Mouse (Mus musculus): Measurements from ENCODE around the gene Tcf23. TPM values are rescaled to one million over a fixed set of nuclear protein-coding genes. Genes with fewer than 3 reads are reported as not detected.

Gene Tcf23
- total RNA-seq, 2 experiments from 2014 or later = 0.07 to 0.21 TPM

DNA sequence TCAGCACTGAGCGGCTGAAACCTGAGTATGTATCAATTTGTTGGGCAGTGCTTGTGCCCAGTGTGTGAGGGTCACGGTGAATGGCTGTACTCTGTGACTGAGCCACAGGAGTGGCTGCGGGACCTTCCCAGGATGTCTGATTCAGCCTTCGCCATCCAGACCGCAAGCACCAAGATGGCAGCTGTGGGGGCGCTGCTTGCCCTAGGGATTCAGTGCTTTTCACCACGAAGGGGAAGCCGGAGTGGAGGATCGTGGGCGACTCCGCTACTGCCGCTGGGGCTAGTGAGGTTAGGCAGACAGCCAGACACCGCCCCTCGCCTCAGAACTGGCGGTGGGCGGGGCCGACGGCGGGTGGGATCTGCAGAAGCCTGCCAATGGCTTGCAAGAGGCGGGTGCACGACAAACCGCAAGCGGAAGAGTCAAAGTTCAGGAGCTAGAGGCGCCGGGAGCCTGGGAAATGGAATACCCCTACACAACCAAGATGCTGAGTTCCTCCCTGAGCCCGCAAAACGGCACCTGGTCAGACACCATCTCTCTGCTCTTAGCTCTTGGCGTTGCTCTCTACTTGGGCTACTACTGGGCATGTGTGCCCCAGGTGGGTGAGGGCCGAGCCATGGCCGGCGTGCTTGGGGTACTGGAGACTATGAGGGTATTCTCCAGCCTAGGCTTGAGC, 18.7 kb upstream of the Tcf23 start:
- DNase-seq (ENCODE audit: low spot score) = peak; percentile 90

DNA sequence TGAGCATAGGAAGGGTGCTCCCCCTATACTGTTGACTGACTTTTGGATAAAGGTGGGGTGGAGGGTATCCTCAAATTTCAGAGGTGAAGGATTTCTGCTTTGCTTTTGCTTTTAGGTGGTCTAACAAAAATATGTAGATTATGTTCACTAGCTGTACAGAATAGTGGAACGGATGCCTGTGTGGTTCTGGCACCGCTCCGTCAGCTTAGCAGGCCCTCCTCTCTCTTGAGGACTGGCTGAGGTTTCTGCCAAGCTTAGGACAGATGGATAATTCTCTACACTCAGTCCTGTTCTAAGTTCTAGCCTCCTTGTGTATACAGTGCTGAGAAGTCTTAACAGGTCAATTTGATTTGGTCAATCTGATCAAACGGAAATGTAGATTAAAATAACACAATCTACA, 18.0 kb upstream of the Tcf23 start:
- DNase-seq (ENCODE audit: low spot score) = no peak

DNA sequence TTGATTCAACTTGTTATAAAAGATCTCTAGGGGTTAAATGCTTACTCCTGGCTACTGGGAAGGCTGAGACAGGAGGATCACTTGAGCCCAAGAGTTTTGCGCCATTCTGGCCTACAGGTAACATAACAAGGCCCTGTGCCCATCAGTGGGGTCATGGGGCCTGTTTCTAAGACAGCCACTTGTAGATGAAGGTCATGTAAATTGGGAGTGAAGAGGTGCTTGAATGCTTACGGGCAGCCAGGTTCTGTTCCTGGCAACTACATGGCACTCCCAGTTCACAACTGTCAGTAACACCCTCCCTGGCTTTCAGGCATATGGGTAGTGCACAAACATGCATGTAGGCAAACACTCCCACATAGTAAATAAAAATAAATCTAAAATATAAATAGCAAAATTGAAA, 17.5 kb upstream of the Tcf23 start:
- no peak for DNase-seq (ENCODE audit: low spot score)

DNA sequence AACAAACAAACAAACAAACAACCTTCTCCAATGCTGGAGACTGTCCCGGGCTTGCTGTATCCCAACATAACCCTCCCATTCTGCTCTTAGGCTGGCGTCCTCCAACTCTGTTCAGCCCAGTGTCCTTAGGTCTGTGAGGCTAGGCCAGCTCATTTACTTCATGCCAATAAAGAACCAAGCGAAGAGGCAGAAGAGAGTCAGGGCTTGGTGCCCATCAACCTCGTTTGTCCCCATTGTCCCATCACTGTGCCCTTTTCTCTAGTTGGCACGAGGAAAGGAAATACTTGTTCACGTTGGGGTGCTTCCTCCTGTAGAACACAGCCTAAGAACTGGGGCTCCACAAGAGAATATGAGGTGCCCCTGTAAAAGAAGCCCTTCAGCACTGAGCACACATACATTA, 16.8 kb upstream of the Tcf23 start:
- DNase-seq (ENCODE audit: low spot score) = no peak

DNA sequence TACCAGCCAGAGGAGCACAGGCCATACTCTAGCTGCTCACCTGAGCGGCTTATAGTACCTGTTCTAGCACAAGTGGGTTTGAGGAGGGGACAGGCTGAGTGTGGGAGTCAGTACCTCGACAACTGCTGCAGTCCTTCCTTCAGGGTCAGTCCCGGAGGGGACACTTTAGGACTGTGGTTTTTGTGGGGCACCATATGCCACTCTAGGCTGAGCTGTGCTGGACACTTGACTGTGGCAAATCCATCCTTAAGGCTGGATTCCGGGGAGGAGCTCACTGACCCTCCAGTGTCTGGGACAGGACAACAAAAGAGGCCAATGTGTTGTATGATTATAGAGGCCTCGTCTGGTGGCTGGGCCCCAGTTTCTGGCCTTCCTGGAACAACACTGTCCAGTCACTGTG, 15.9 kb upstream of the Tcf23 start:
- DNase-seq (ENCODE audit: low spot score) = no peak

DNA sequence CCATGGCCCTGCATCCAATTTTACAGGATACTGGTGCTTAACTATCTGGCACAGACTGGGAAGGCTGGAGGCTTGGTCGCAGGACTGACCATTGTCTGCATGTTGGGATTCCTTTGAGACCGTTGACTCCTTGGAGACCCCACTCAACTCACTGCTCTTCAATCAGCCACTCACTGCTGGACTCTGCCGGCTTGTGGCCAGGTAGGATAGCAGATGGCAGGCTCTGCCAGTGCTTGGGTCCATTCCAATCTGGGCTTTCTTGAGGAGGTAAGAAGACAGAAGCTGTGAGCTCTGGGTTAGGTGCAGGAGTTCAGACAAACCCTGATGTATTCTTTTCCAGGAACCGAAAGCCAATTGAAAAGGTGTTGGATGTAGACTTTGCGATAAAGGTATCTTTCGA, 14.4 kb upstream of the Tcf23 start:
- no peak for DNase-seq (ENCODE audit: low spot score)

DNA sequence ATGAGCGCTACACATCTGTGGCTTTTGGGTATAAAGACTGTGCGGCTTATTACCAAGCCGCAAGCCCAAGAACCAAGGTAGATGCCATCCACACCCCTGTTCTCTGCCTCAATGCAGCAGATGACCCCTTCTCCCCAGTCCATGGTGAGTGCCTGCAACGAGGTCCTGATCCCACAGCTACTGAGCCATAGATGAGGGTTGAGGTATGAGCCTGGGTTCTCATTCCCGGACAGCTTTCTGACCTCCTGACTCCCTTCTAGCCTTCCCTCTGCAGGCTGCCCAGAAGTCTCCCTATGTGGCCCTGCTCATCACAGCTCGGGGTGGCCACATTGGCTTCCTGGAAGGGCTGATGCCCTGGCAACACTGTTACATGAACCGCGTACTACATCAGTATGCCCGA, 13.9 kb upstream of the Tcf23 start:
- no peak for DNase-seq (ENCODE audit: low spot score)

DNA sequence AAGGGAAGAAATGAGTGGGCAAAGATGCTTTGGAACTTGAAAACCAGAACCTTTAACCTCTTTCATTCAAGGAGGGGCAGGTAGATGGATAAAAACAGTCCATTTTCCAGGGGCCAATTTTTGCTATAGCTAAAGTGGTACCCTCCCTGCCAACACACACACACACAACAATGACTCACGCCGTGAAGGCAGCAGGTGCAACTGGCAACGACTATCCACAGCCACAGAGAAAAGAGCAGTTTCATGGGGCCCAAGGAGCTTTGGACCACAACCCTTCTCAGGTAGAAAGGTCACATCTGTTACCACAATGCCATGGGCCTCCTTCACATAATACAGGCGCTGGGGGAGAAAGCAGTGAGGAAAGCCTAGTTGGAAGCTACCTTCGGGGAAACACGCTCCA, 12.7 kb upstream of the Tcf23 start:
- DNase-seq (ENCODE audit: low spot score) = no peak

DNA sequence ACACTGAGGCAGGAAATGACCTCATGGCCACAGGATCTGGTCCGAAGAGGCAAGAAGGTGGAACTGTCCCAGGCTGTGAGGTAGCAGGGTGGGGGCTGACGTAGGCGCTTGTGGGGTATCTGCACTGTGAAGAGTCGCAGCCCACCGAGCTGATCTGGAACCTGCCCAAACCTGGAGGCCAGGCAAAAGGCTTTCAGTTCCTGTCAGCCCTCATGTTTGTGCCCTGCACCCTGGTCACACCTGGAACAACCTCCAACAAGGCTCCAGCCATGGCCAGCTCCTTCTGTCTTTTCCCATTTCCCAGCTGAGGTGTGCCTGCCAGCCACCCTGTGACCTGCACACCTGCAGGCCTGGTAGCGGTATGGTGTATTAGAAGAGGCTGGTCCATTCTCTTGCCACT, 10.6 kb upstream of the Tcf23 start:
- DNase-seq (ENCODE audit: low spot score) = no peak

DNA sequence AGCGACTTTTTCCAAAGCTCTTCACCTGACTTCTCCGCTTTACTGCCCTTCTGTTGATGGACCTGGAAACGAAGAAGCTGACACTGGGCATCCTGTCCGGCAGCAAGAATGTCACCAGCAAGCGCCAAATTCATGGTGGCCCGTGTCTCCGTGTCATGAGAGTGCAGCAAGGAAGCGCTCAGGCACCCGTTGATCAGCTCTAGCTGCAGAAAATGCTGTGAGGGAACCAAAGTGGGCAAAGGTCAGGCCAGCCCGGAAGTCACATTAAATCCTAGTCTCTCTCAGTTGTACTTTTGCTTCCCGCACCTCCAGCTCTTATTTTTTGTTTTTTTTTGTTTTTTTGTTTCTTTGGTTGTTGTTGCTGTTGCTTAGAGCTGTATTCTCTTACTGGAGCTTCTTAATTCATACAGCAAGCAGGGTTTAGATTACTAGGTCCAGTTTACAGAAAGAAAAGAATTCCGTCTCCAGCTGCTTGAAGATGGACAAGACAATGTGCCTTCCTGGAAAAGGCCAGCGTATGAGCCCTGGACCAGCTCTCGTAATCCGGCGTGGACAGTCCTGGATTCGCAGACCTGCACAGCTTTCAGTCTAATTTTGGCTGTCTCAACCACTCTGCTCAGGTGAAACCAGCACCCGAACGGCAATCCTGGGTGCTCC, 9.1 kb upstream of the Tcf23 start:
- DNase-seq (ENCODE audit: low spot score) = no peak

DNA sequence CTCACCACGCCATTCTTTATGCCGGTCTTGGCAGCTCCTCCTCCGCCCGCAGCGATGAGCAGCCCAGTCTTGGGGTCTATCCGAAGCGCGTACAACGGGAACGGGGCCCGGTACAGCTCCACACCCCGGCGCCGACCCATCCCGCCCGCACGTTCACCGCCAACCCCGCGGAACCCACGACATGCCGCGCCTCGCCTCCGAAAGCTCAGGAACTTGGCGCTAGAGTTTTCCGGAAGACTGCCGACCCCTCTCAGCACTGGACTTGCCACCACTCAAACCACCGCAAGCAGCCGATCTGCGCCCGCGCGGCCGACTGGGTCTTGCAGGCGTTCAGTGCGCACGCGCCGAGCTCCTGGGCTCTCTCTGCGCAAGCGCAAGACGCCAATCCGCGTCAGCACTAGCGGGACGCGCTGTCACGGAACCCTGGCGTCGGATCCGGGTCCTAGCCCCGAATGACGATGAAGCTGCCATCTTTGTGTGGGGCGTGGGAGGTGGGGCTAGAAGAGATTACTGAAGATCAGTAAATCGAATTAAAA, 8.4 kb upstream of the Tcf23 start, which contains the start of gene Preb:
Gene Preb, minus strand, starts transcription at position 396 of the 536 bp plus-strand sequence.
- DNase-seq (ENCODE audit: low spot score) = peak; percentile 99

DNA sequence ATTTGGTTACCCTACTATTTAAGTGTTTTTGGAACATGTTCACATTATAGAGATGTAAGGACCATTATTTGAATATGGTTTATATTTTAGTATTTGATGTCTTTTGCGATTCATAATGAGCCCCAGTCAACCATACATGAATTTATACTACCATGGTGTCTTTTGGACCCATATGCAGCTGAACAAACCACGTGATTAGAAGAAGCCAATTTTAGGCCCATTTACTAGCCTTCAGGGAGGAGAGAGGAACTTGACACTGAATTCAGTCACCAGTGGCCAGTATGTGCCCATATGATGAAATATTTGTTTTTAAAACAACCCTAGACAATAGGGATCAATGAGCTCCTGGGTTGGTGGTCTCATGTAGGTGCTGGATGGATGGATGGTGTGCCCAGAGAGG, 7.6 kb upstream of the Tcf23 start:
- DNase-seq (ENCODE audit: low spot score) = no peak

DNA sequence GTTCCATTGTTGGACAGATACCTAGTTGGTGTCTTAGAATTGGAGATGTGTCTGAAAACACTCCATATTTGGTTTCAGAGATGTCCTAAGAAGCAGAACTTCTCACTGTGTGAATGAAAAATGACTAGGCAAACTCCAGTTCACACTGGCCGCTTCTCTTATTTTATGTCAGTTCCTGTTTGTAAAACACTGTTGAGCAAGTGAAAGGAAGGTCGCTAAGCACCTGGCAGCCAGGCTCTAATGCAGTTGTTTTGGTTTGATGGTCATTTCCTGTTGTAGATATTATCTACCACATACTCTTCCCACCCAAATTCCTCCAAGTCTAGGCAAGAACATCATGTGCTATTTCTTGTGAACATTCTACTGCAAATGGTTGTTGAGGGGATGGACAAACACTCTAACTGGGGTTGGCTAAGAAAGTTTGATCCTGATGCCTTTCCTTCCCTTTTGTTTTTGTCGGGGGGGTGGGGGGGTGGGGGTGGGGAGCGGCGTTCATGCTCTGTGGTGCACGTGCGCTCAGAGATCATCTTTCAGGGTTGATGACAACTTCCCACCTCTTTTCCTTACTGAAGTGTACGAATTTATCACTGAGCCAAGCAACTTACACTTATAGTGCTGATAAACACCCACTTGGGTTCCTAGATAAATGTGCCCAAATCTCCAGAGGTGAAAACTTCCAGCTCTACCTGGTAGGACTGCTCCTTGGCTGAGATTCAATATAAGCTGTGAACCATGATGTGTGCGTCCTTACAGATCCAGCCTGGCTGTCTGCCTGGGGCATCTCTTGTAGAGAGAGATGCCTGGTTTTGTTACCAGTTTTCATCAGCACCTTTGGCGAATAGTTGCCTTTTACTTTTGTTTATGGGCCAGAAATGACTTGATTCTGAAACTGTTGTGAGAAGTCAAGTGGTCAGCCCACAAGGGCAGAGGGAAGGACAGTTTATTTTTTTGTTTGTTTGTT, 6.6 kb upstream of the Tcf23 start:
- DNase-seq (ENCODE audit: low spot score) = no peak

DNA sequence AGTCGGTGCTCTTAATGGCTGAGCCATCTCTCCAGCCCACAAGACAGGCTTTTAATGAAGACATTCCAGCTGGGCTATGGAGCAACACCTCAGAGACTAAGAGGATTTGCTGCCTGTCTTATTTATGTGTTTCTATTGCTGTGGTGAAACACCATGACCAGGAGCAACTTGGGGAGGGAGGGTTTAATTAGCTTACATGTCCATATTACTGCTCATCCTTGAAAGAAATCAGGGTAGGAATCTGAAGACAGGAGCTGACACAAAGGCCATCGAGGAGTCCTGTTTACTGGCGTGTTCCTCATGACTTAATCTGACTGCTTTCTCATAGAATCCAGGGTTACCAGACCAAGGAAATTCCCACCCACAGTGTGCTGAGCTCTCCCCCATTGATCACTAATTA, 4.5 kb upstream of the Tcf23 start:
- DNase-seq (ENCODE audit: low spot score) = no peak

DNA sequence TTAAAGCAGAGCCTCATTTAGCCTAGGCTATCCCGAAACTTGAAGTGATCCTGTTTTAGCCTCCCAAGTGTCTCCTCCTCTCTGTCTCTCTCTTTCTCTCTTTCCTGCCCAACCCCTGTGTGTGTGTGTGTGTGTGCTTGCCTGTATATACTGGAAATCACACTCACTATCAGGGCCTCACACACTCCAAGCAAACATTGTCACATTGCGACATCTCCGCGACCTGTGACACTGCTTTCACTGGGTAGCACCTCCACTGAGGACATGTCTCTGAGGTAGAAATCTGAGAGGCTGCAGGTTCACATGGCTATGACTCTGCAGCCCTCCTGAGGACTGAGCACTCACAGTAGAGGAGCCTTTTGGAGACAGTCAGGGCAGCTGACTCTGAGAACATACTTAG, 2.3 kb upstream of the Tcf23 start:
- no peak for DNase-seq (ENCODE audit: low spot score)

DNA sequence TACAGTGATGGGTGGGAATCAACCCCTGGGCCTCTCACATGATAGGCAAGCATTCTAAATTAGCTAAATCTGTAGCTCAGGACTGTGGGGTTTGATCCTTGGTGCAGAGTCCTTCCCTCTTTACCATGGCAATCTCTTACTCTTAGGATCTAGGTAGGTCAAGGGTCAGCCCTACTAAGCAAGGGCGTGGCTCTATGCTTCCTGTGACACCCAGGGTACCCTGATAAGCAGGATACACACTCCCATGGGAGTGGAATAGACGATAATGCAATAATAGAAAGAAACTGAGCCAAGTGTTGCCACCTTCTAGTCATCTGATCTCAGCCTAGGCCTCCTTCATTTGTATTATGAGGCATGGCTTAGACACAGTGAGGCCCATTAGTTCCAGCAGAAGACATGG, 978 bp downstream of the Tcf23 start:
- DNase-seq (ENCODE audit: low spot score) = no peak

DNA sequence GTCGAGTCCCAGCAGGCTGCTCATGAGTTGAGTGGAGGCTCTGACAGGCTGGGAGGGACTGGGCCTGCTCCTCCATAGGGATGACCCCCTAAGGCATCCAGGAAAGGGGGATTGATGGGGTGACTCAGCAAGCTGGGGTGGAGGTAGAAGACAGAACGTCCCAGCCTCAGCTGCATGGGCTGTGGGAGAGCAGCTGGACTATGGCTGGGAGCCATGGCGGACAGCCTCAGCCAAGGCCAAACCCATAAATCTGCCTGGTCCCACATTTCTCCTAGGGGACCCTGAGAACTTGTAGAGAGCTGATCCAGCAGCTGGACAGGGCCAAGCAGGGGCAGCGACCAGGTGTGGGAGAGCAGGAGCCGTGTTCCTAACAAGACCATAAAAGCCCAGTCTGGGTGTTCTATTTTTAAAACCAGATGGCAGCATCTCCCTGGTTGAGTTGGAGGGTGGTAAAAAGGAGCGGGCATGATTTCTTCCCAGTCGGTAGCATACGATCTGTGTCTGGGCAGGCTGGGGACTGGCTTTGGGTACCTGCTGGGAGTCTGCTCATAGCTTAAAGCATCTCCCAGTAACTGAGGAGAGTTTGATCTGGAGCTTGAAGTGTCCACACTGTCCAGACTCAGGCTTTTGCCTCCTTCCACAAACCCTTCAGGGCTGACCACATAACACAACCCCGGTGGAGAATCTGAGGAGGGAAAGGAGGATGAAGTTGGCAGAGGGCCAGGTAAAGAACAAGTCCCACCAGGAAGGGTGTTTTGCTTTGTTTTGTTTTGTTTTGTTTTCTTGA, 6.6 kb downstream of the Tcf23 start:
- peak; percentile 75 for DNase-seq (ENCODE audit: low spot score)

DNA sequence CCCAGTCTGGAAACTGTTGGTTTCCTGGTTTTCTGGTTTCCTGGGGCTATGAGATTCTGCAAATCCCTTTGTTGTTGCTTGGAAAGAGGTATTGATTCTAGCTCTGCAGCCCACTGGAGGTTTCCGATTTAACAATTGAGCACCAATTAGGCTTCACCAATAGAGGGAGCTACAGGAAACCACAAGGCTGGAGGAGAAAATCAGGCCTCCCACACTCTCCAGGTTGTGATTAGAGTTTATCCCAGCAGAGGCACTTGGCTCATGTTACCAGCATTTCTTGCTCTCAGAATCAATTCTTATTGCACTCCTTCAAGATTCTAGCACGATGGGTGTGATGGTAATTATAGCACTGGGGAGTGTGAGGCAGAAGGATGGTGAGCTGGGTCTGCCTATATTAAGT, 13.9 kb downstream of the Tcf23 start:
- peak; percentile 30 for DNase-seq (ENCODE audit: low spot score)

DNA sequence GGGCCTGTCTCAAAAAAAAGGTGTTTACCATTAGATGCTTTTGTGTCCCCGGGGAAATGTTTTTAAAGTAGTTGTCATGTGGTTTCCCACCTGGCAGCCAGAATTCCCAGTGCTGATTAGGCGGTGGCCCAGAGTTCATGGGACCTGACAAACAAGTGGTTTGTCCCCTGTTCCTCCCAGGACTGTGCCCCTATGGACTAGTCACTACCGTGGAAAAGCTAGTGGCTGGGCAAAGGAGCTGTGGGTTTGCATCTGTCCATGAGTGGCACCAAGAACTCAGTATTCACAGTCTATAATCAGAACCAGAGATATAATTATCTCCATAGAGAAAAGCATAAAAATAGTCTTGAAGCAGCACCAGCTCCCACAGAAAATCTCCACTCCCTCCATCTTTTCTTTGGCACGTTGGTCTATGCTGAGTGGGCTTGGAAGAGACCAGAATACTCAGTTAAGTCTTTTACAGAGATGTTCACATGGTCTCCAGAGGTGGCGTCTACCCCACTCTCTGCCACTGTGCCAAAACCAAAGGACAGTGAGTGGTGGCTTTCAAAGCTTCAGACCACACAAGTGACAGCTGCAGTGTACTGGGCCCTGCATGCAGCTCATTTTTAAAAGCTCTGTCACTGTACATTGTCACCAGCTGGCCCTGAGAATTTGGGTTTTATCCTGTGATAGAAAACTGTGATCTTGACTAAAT, 24.7 kb downstream of the Tcf23 start:
- no peak for DNase-seq (ENCODE audit: low spot score)

DNA sequence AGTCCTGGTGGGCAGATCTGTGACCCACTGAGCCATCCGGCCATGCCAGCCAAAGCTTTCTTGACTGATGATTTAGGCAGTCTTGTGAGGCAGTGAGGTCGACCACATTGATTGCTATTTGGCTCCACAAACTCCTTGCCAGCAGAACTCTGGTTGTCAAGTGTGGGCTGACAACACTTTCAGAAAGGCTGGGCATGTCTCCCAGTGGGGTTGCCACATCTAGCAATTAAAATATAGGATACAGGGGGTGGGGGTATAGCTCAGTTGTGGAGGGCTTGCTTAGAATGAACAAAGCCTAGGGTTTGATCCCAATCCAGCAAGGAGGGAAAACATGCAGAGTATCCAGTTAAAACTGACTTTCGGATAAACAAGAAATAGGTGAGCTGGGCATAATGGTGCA, 25.6 kb downstream of the Tcf23 start:
- DNase-seq (ENCODE audit: low spot score) = no peak
